Mouse (Mus musculus): ENCODE data around the gene Hbq1a. TPM values are rescaled to one million over a fixed set of nuclear protein-coding genes. Genes with fewer than 3 reads are reported as not detected.

Hbq1a gene
- polyA plus RNA-seq, 1 experiment from 2014 or later, result 0.65 TPM

DNA sequence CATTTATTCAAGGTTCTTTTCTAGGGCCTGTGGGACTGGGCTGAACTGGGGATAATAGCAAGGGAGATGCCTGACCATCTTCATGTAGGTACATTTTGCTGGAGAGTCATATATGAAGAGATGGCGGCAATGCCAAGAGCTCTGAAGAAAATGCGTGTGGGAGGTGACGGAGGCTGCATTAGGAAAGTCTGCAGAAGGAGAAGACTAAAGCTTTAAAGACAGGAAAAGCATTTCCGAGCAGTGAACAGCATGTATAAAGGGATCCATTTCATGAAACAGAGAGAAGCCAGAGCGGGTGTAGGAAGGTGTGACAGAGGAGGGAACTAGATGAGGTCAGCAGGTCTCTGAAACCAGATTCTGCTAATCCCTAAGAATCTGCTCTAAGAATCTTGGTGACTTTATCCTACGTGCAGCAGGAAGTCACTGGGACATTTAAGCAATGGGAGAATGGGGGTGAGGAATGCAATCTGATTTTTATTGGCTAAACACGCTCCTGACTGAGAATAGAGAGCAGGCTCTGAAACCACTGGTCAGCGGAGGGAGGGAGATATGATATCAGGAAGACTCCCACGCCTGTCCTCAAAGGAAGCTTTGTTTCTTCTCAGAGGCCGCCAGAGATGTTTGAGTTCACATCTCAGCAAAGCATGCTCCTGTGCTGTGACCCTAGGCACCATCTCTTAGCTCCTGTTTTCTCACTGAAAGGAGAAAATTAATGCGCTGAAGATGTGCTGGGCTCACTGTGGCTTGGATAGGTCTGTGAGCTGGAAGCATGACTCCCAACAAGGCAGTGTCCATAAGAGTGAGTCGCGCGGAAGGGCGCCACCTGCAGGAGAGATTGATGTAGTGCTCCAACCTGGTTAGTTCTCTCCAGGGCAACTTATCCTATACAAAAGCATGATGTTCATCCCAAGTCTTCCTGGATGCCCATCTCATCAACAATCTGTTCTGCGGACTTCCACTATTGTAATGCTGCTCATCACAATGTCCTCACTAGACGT lies 40.9 kb downstream of the Hbq1a start:
- no peaks in the 10 kb centered on the region for H3K4me1 ChIP-seq
- 51% methylated on average over 17 of the region's 17 CpGs for WGBS
- no peak overlapping the region for H3K27ac ChIP-seq
- no peaks in the 10 kb centered on the region for H3K27me3 ChIP-seq
- H3K9ac ChIP-seq, result no peak overlapping the region
- no peak overlapping the region for H3K4me3 ChIP-seq
- peaks cover 7% of the 10 kb centered on the region; the same call in 1 of the 2 replicates for H3K9me3 ChIP-seq (replicated peaks)
- peak; percentile 63 for ATAC-seq
- H3K4me2 ChIP-seq, result no peak overlapping the region
- H3K36me3 ChIP-seq (ENCODE audit: poor library complexity, severe bottlenecking), result no peaks in the 10 kb centered on the region

DNA sequence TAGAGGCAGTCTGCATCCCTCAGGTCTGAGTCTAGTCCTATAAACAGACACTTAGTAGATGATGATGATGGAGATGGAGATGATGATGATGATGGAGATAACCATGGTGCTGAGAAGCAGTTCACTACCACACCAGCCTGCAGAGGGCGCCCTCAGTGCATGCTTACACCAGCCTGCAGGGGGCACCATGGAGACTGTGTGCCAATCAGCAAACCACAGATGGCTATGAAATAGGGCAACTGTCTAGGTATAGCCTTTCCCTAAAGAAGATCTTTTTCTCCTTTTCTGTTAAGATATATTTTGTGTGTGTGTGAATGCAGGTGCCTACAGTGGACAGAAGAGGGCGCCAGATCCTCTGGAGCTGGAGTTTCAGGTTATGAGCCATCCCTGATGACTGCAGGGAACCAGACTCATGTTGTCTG lies 42.9 kb downstream of the Hbq1a start:
- 11% methylated on average over 2 of the region's 2 CpGs for WGBS
- no peak overlapping the region for H3K9ac ChIP-seq
- H3K27me3 ChIP-seq, result no peaks in the 10 kb centered on the region
- H3K4me2 ChIP-seq, result no peak overlapping the region
- ATAC-seq, result no peak
- no peak overlapping the region for H3K27ac ChIP-seq
- no peak overlapping the region for H3K4me3 ChIP-seq
- H3K9me3 ChIP-seq (replicated peaks), result no peaks in the 10 kb centered on the region
- peaks cover 7% of the 10 kb centered on the region; the same call in 1 of the 2 replicates for H3K4me1 ChIP-seq
- no peaks in the 10 kb centered on the region for H3K36me3 ChIP-seq (ENCODE audit: poor library complexity, severe bottlenecking)

DNA sequence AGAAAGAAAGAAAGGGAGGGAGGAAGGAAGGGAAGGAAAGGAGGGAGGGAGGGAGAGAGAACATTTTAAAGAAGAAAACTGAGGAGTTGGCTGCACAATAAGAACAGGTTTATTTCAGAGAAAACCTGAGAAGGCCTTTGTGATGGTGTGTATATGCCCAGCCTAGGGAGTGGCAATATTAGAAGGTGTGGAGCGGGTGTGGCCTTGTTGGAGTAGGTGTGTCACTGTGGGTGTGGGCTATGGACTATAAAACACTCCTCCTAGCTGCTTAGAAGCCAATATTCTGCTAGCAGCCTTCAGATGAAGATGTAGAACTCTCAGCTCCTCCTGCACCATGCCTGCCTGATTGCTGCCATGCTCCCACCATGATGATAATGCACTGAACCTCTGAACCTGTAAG lies 43.5 kb downstream of the Hbq1a start:
- Histone ChIP-seq H3K9me3 (replicated peaks) (no peaks in the 10 kb centered on the region), H3K4me1 (peaks cover 9% of the 10 kb centered on the region), H3K36me3 (ENCODE audit: poor library complexity, severe bottlenecking) (no peaks in the 10 kb centered on the region), H3K4me3 (no peak overlapping the region), H3K27me3 (no peaks in the 10 kb centered on the region), H3K9ac (no peak overlapping the region), H3K27ac (no peak overlapping the region), H3K4me2 (no peak overlapping the region)
- ATAC-seq, result no peak
- 89% methylated on average over 1 of the region's 1 CpGs for WGBS

DNA sequence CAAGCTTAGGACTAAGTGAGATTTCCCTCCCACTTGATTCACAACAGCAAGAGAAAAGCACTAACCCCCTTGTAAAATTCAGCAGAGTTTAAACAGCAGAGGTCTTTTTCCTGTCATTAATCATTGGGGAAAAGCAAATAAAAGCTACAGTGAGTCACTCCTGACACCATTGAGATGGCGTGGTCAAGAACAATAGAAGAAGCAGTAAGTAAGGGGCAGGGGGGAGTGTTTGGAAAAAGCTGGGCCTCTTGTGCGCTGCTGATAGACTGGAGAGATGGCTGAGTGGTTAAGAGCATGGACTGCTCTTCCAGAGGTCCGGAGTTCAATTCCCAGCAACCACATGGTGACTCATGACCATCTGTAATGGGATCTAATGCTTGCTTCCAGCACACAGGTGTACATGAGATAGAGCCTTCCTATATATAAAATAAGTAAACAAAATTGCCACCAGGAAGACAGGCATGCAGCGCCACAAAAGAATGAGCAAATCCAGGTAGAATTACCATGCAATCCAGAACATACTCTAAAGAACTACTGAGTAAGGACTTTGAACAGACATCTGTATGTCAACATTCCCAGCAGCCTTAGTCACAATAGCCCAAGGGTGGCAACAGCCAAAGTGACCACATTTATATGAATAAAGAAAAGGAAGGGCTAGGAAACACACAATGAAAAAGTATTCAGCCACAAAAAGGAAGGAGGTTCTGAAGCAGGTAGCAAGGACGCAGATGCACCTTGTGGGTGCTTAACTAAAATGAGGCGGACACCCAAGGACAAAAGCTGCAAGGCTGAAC lies 45.8 kb downstream of the Hbq1a start:
- no peak overlapping the region for H3K4me3 ChIP-seq
- 77% methylated on average over 6 of the region's 6 CpGs for WGBS
- H3K27me3 ChIP-seq, result no peaks in the 10 kb centered on the region
- no peaks in the 10 kb centered on the region for H3K9me3 ChIP-seq (replicated peaks)
- H3K4me2 ChIP-seq, result no peak overlapping the region
- no peak for ATAC-seq
- H3K9ac ChIP-seq, result no peak overlapping the region
- no peak overlapping the region for H3K27ac ChIP-seq
- peaks cover 2% of the 10 kb centered on the region; the same call in 1 of the 2 replicates for H3K36me3 ChIP-seq (ENCODE audit: poor library complexity, severe bottlenecking)
- H3K4me1 ChIP-seq, result peaks cover 33% of the 10 kb centered on the region

DNA sequence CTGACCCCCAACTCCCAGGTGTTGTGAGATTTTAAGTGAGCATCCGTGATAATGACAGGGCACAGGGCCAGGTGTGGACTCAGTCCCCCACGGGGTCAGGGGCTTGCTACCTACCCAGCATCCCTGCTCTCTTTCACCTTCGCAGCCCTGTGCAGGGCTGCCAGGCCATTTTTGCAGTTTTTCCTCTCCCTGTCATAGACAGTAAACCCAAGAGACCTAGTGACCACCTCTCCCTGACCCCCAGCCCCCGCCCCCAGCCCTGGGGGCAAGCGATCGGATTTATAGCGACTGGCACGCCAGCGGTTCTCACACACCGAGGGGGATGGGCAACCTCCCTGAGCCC lies 47.4 kb downstream of the Hbq1a start:
- Histone ChIP-seq H3K4me3 (peak overlapping the region; percentile 79), H3K4me2 (peak overlapping the region; percentile 84), H3K9me3 (replicated peaks) (no peaks in the 10 kb centered on the region), H3K27ac (peak overlapping the region; percentile 73), H3K4me1 (peaks cover 34% of the 10 kb centered on the region), H3K27me3 (no peaks in the 10 kb centered on the region), H3K36me3 (ENCODE audit: poor library complexity, severe bottlenecking) (peaks cover 17% of the 10 kb centered on the region), H3K9ac (peak overlapping the region; percentile 96)
- no peak; the same call in 1 of the 2 replicates for ATAC-seq
- WGBS, result 2% methylated on average over 10 of the region's 10 CpGs

DNA sequence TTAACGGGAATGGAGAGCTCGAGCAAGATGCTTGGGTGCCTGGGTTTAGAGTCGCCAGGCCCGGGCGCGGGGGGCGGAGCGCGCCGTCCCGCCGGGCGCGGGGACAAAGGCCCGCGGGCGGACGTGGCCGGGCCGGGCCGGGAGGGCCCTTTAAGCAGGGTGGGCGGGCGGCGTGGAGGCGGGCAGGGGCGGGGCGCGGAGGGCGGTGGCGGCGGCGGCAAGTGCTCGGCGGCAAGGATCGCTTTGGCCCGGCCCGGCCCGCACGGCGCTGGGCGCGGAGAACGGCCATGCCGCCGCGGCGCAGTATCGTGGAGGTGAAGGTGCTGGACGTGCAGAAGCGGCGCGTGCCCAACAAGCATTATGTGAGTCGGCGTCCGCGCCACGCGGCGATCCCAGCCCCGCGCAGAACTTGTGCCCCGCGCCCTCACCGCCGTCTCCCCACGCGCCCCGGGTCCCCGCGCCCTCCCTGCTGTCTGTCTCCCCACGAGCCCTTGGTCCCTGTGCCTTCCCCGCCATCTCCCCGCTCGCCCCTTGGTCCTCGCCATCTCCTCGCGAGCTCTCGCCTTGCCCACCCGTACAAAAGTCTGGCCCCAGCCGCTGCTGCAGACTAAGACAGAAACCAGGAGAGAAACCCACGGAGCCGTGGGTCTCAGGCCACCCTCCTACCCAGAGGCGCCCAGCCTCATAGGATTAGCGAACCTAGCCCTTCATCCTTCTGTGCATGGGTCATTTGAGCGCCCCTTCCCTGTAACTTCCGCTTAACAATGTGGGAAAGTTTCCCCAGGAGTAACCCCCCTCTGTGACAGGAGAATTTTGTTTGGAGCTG lies 48.0 kb downstream of the Hbq1a start, which contains the start of gene Sh3pxd2b:
Gene Sh3pxd2b, plus strand, starts transcription at position 214 of the 826 bp plus-strand sequence.
- Histone ChIP-seq H3K9me3 (replicated peaks) (no peaks in the 10 kb centered on the region), H3K4me2 (peak within 1 kb of the TSS; percentile 84), H3K4me1 (peaks cover 34% of the 10 kb centered on the region), H3K4me3 (peak within 1 kb of the TSS; percentile 79), H3K27ac (peak within 1 kb of the TSS; percentile 73), H3K27me3 (no peaks in the 10 kb centered on the region), H3K36me3 (ENCODE audit: poor library complexity, severe bottlenecking) (peaks cover 21% of the 10 kb centered on the region), H3K9ac (peak within 1 kb of the TSS; percentile 96)
- ATAC-seq, result peak; percentile 87
- 1% methylated on average over 69 of the region's 86 CpGs for WGBS

DNA sequence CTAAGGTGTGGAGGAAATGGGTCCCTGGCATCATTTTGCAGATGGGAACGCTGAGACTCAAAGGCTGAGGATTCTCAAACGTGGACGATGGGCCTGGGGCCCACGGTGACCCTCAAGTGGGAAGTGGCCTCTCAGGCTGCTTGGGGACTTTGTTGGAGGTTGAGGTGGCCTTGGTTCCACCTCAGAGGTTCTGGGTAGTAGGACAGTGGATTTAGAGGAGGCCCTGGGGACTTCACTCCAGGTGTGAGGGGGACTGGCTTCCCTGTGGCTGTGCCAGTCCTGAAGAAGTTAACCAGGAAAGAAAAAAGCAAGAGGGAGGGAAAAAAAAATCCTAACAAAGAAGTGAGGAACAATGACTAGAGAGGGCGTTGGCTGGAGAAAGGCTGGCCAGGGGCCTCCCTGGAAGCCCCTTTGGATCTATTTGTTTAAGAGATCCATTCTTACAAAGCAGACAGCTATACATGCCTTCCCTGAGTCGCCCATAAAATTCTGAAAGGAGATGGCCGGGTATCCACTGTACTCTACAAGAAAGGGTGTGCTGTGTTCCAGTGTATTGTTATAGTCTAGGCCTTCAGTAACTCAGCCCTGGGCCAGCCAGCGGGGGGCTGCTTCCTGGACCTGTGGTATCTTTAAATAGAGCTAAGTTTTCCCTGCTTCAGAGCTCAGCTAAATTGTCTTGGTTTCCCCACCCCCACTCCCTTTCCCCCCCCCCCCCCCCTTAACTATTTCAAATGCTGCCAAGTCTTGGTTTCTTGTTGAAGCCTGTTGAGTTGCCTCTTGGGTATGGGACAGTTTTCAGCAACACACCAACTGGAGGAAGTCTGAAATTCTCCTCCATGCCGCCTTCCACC lies 48.8 kb downstream of the Hbq1a start:
- Histone ChIP-seq H3K27ac (peak overlapping the region; percentile 73; the same call in 1 of the 2 replicates), H3K4me3 (peak overlapping the region; percentile 79), H3K4me2 (peak overlapping the region; percentile 84), H3K9ac (peak overlapping the region; percentile 96), H3K36me3 (ENCODE audit: poor library complexity, severe bottlenecking) (peaks cover 21% of the 10 kb centered on the region), H3K9me3 (replicated peaks) (no peaks in the 10 kb centered on the region), H3K27me3 (no peaks in the 10 kb centered on the region), H3K4me1 (peaks cover 34% of the 10 kb centered on the region)
- 0 out of 2 replicates have a peak, but pooled peaks have one; percentile 7 for ATAC-seq
- WGBS, result 16% methylated on average over 9 of the region's 9 CpGs

DNA sequence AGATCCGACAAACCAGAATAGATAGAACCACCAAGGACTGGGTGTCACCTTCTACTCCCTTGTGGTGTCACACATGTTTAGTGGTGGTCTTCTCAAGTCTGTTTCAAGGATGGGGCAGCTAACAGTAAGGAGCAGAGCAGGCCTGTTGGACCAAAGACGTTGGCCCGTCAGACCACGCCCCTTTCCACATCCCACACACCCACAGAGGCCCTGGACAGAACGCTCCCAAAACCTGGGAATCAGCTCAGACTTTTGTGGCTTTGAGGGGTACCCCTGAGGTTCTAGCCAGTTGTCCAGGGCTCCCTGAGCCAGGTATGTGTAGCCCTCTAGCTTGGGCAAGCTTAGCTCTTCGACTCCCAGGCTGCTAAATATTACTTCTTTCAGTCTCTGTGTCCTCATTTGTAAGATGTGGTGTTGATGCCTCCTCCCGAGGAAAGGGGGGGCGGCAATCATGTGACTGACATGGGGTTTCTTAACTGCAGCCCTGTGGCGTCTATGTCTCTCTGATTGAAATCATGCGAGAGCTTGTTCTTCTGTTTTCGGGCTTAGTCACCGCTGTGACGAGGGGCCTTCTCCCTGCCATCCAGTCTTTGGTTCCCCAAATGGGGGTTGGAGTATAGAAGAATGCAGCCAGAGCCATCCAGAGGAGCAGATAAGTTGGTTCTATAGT lies 49.5 kb downstream of the Hbq1a start:
- 64% methylated on average over 13 of the region's 13 CpGs for WGBS
- H3K27ac ChIP-seq, result peak overlapping the region; percentile 35; the same call in 1 of the 2 replicates

More for the DNA sequence above, 49.5 kb downstream of the Hbq1a start:
- H3K27me3 ChIP-seq, result no peaks in the 10 kb centered on the region
- no peak for ATAC-seq
- peak overlapping the region; percentile 79 for H3K4me3 ChIP-seq
- H3K9ac ChIP-seq, result peak overlapping the region; percentile 17; the same call in 1 of the 2 replicates
- H3K9me3 ChIP-seq (replicated peaks), result no peaks in the 10 kb centered on the region
- H3K36me3 ChIP-seq (ENCODE audit: poor library complexity, severe bottlenecking), result peaks cover 27% of the 10 kb centered on the region
- peaks cover 34% of the 10 kb centered on the region for H3K4me1 ChIP-seq
- H3K4me2 ChIP-seq, result peak overlapping the region; percentile 84

Data from forebrain, embryonic 13.5 days (tissue).